19 mouse cellular contexts compared by ENCODE assay signal in genomic region chr10:42005259-42005658, GRCm38 (mm10). TPM values are rescaled to one million over a fixed set of nuclear protein-coding genes. Genes with fewer than 3 reads are reported as not detected.
DNase-seq lines count a peak whose midpoint lies in the region; ATAC-seq lines count a peak whose summit lies in the region.
"Had no signal": no experiment of that assay in that cellular context is flagged by ENCODE, and none has a peak within 500 bp of the region (broad histone marks: within the 10 kb centered on the region; RNA-seq: fewer than 3 reads in every experiment).

No protein-coding gene starts in this region.

- H3K4me2 ChIP-seq in embryonic facial prominence, embryonic 13.5 days: no peak overlapping the region
- peak overlapping the region; percentile 52 for H3K4me2 ChIP-seq in heart, embryonic 13.5 days
- H3K4me2 ChIP-seq: forebrain, embryonic 12.5 days; hindbrain, embryonic 13.5 days; limb, embryonic 12.5 days; midbrain, embryonic 11.5 days; neural tube, embryonic 15.5 days had no signal

- no peak overlapping the region for H3K27ac ChIP-seq in embryonic facial prominence, embryonic 13.5 days
- no peak overlapping the region for H3K27ac ChIP-seq in embryonic facial prominence, embryonic 10.5 days (replicated peaks)
- H3K27ac ChIP-seq in heart, embryonic 13.5 days (replicated peaks): peak overlapping the region; percentile 85
- H3K27ac ChIP-seq: forebrain, embryonic 12.5 days; hindbrain, embryonic 13.5 days; kidney, postnatal 0 days; limb, embryonic 12.5 days; liver, embryonic 14.5 days; neural tube, embryonic 15.5 days had no signal

- H3K4me1 ChIP-seq in embryonic facial prominence, embryonic 13.5 days: no peaks in the 10 kb centered on the region
- 0 out of 2 replicates have a peak, but pooled peaks cover 6% of the 10 kb centered on the region for H3K4me1 ChIP-seq in embryonic facial prominence, embryonic 10.5 days
- H3K4me1 ChIP-seq in heart, embryonic 13.5 days: peaks cover 31% of the 10 kb centered on the region
- H3K4me1 ChIP-seq: forebrain, embryonic 12.5 days; hindbrain, embryonic 13.5 days had no signal

- 0 out of 2 replicates have a peak overlapping the region, but pooled peaks have one; percentile 23 for H3K9ac ChIP-seq in embryonic facial prominence, embryonic 13.5 days
- peak overlapping the region; percentile 59 for H3K9ac ChIP-seq in heart, embryonic 13.5 days
- H3K9ac ChIP-seq: forebrain, embryonic 12.5 days; hindbrain, embryonic 13.5 days; limb, embryonic 12.5 days; liver, embryonic 14.5 days; neural tube, embryonic 15.5 days had no signal

- no peak for DNase-seq in embryonic facial prominence, embryonic 10.5 days (ENCODE audit: low spot score)
- peak; percentile 79 for DNase-seq in gonadal fat pad, adult 2 months (ENCODE audit: low read depth)
- DNase-seq in heart, postnatal 4 days: peak; percentile 66
- DNase-seq in lung, postnatal 14 days: no peak
- no peak for DNase-seq in frontal cortex, postnatal 10 days (ENCODE audit: low spot score in 2 of 2)
- no peak for DNase-seq in gastrocnemius, postnatal 10 days
- DNase-seq: adrenal gland, postnatal 36 days; lung, postnatal 36 days had no signal

- no peak overlapping the region for H3K4me3 ChIP-seq in embryonic facial prominence, embryonic 13.5 days
- H3K4me3 ChIP-seq in embryonic facial prominence, embryonic 10.5 days: no peak overlapping the region
- no peak overlapping the region for H3K4me3 ChIP-seq in heart, embryonic 13.5 days
- H3K4me3 ChIP-seq: forebrain, embryonic 12.5 days; hindbrain, embryonic 13.5 days; limb, embryonic 12.5 days; neural tube, embryonic 15.5 days had no signal

- no peaks in the 10 kb centered on the region for H3K27me3 ChIP-seq in embryonic facial prominence, embryonic 13.5 days
- 0 out of 2 replicates have a peak, but pooled peaks cover 5% of the 10 kb centered on the region for H3K27me3 ChIP-seq in embryonic facial prominence, embryonic 10.5 days (replicated peaks; ENCODE audit: low read depth, poor library complexity, severe bottlenecking)
- no peaks in the 10 kb centered on the region; the same call in 1 of the 2 replicates for H3K27me3 ChIP-seq in heart, embryonic 13.5 days (replicated peaks)
- H3K27me3 ChIP-seq: forebrain, embryonic 12.5 days; hindbrain, embryonic 13.5 days; limb, embryonic 12.5 days; neural tube, embryonic 15.5 days had no signal

- H3K9me3 ChIP-seq in embryonic facial prominence, embryonic 13.5 days: no peaks in the 10 kb centered on the region
- no peaks in the 10 kb centered on the region for H3K9me3 ChIP-seq in embryonic facial prominence, embryonic 10.5 days
- H3K9me3 ChIP-seq in heart, embryonic 13.5 days: no peaks in the 10 kb centered on the region
- H3K9me3 ChIP-seq: forebrain, embryonic 12.5 days; G1E; hindbrain, embryonic 13.5 days; limb, embryonic 12.5 days; neural tube, embryonic 15.5 days had no signal

- no peaks in the 10 kb centered on the region for H3K36me3 ChIP-seq in embryonic facial prominence, embryonic 13.5 days
- H3K36me3 ChIP-seq in embryonic facial prominence, embryonic 10.5 days (replicated peaks): no peaks in the 10 kb centered on the region
- no peaks in the 10 kb centered on the region for H3K36me3 ChIP-seq in heart, embryonic 13.5 days
- H3K36me3 ChIP-seq: forebrain, embryonic 12.5 days; G1E; hindbrain, embryonic 13.5 days; limb, embryonic 12.5 days; neural tube, embryonic 15.5 days had no signal

- 74% methylated on average over 3 of the region's 3 CpGs for WGBS in embryonic facial prominence, embryonic 13.5 days
- WGBS in embryonic facial prominence, embryonic 10.5 days: 75% methylated on average over 3 of the region's 3 CpGs
- 32% methylated on average over 3 of the region's 3 CpGs for WGBS in heart, embryonic 13.5 days

- no peak for ATAC-seq in embryonic facial prominence, embryonic 13.5 days (ENCODE audit: insufficient number of reproducible peaks, insufficient read depth, low FRiP score, low TSS enrichment, low read depth)
- peak; percentile 68; the same call in 1 of the 2 replicates for ATAC-seq in heart, embryonic 13.5 days (ENCODE audit: extremely low read depth, insufficient number of reproducible peaks, low FRiP score, low TSS enrichment)
- ATAC-seq: intestine, embryonic 16.5 days had no signal

RNA-seq across cellular contexts. Expression of gene Armc2, which starts 13.0 kb away (rescaled TPM):
- polyA plus RNA-seq in embryonic facial prominence, embryonic 13.5 days (2015; fragmentation: Nextera tagmentation; extraction: Ambion mirVana): 3.6 and 4.2 TPM in 2 replicates
- polyA plus RNA-seq in embryonic facial prominence, embryonic 10.5 days (2016; fragmentation: Nextera tagmentation; extraction: Ambion mirVana): 1.8 and 2.0 TPM in 2 replicates
- 0.98 and 1.3 TPM in 2 replicates for polyA plus RNA-seq in gonadal fat pad, adult 2 months (2012; rRNA removed)
- polyA plus RNA-seq in heart, embryonic 13.5 days (2015; fragmentation: Nextera tagmentation; extraction: Ambion mirVana): 0.94 and 1.2 TPM in 2 replicates
- total RNA-seq in heart, postnatal 4 days (2021): 1 to 10 TPM; 1.2 to 1.6 TPM
- total RNA-seq in gastrocnemius, postnatal 10 days (2021): under 1 TPM; 0.38 to 0.52 TPM
- polyA plus RNA-seq: G1E had no signal

Comparison
In these comparisons a context has a peak if more than half of its experiments do, and no peak if none do; other contexts are left out.
1. DNase-seq: peak in gonadal fat pad, adult 2 months (single experiment) and heart, postnatal 4 days (single experiment); none in embryonic facial prominence, embryonic 10.5 days (single experiment), lung, postnatal 14 days (single experiment), frontal cortex, postnatal 10 days (0 of 2) and gastrocnemius, postnatal 10 days (single experiment).